Mouse (Mus musculus): ENCODE measurements around the gene Acox3. TPM values are rescaled to one million over a fixed set of nuclear protein-coding genes. Genes with fewer than 3 reads are reported as not detected.

The Acox3 gene
- total RNA-seq, 2 experiments from 2014 or later: 12.0 to 12.9 TPM

DNA sequence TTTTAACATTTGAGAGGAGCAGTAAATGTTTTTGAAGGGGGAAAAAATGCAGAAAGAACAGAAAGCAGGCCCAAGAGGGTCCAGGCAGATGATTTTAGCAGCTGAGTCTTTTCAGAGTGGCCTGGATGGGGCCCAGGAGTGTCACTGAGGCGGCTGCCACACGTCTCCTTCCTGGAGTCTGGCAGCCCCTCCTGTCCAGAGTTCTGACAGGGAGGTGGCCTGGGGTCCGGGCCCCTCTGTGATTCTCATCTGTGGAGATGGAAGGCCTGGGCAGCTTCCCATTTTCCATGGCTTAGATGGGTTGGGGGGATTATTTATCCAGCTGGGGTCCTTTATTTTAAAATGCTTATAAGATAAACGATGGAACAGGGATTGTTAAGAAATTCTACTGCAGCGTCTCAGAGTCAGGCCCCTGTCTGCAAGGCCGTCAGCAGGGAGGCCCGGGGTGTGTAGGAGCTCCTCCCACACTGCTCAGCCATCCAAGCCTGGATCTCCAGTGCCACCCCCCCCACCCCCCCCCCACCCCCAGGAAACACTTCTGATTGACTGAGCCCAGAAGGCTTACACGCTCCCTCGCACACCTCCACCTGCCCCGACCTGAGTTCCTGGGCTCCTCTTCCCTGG, 59.2 kb downstream of the Acox3 start:
- peak; percentile 42 for DNase-seq
- intact Hi-C loops (cut with DNase I; ENCODE audit: low total_unique reads): no loop called here

DNA sequence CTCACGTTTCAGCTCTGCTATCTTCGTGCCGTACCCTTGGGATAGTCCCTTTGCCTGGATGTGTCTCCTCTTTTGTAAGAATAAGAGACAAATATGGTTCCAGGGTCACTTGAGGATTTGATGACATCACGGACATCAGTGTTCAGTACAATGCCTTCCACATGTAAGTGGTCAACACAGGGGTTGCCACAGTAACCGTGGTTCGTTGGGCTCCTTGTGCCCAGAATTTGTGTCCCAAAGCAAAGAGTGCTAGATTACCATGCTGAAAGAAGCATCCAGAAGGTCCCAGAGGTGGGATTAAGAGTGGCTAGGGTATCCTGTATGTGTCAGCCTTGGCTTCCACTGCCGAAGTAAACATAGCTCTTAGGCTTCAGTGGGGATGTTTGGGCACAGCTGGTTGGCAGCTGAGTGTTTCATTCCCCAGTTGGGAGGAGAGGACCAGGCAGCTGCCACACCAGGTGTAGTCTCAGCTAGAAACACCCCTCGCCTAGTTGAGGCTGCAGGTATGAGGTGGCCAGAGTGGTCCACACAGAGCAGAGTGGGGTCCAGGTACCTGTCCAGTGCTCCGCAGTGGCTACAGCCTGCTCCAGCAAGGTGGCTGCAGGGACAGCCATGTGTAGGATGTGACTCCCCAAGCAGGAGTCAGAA, 60.7 kb downstream of the Acox3 start:
- no peak for DNase-seq
- intact Hi-C loops (cut with DNase I; ENCODE audit: low total_unique reads): no loop called here

DNA sequence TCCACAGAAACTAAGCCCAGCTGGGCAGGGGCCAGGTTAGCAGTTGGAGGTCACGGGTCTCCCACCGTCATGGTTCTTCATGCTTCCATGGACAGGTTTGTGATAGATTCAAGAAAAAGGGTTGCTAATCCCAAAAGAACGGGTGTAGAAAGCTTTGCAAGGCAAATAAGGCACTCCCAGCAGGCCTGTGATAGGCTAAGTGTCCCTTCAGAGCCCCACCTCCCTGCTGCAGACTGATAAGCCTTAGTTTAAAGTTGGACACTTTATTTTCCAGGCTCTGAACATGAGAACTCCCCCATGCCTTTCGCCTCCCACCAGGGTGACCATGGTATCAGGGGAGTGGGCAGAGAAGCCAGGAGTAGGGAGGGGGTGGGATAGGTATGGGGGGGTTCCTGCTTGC, 61.2 kb downstream of the Acox3 start:
- intact Hi-C loops (cut with DNase I; ENCODE audit: low total_unique reads): no loop called here
- no peak for DNase-seq

DNA sequence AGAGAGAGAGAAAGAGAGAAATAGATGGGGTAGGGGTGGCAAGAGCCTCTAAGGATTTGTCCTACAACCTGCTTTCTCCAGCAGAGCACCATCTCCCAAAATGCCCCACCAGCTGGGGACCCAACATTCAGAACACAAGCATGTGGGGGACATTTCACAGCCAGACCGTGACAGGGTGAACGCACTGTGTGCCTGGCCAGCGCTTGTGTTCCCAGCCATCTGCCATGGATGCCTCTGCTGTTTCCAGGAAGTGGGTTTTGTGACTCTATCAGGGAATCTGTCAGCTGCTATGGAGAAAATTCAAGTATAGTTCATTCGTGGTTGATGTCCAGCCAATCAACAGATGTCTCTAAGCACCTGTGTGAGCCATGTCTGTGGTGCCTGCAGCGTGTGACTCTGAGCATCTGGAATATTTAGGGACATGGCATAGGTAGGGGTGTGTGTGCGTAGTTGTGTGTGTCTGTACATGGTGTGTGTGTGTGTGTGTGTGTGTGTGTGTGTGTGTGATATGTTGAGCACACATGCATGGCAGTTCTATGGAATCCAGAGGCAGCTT, 63.2 kb downstream of the Acox3 start:
- intact Hi-C loops (cut with DNase I; ENCODE audit: low total_unique reads): no loop called here
- DNase-seq: no peak

DNA sequence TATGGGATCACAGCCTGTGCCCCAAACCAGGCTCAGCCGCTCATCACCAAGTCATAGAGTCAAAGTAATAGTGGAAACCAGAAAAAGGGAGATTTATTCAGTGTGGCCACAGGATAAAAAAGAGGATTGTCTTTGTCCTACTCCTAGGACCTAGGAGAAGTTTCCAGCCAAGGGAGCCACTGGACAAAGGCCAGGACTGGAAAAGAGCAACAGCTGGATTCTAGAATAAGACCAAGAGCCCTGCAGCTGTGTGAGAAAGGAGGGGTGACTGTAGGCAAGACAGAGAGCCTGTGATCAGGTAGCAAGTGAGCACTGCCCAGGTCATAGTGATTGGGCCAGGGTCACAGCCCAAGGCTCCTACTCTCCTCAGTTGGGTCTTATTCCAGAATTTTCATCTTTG, 64.1 kb downstream of the Acox3 start:
- peak; percentile 72 for DNase-seq

DNA sequence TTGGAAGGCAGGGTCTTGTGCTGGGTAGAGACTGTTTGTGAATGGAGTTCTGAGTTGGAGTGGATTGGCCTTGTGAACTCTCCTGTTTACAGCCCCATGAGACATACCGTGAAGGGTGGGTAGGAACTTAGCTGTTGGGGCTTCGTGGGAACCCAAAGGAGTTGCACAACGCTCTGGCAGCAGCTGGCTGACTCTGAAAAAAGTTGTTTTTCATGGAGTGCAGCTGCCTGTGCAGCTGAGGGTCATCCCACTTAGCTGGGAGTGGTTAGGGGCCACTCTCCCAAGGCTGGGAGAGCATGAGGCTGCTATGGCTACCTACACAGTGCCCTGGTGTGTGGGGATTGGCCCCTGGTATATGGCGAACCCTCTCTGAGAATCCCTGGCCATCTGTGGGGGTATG, 64.7 kb downstream of the Acox3 start:
- intact Hi-C loops (cut with DNase I; ENCODE audit: low total_unique reads): no loop called here
- peak; percentile 69 for DNase-seq

More for the DNA sequence above, 64.1 kb downstream of the Acox3 start:
- intact Hi-C loops (cut with DNase I; ENCODE audit: low total_unique reads): no loop called here

DNA sequence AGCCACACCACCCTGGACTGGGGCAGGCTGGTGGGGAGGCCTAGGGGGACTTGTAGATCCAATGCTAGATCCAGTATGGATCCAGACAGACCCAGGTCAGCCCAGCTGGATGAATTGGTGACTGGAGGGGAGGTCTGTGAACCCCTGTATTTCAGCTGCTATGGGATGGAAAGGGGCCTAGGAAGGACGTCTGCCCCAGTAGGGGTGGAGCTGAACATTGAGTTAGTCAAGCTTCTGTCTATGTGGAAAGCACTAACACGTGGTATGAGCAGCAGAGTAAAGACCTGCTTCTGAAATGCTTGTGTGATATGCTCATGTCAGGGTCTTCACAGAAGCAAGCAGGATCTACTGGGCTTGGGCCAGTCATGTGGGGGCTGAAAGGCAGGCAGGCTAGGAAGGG, 65.4 kb downstream of the Acox3 start:
- no peak for DNase-seq
- intact Hi-C loops (cut with DNase I; ENCODE audit: low total_unique reads): no loop called here

DNA sequence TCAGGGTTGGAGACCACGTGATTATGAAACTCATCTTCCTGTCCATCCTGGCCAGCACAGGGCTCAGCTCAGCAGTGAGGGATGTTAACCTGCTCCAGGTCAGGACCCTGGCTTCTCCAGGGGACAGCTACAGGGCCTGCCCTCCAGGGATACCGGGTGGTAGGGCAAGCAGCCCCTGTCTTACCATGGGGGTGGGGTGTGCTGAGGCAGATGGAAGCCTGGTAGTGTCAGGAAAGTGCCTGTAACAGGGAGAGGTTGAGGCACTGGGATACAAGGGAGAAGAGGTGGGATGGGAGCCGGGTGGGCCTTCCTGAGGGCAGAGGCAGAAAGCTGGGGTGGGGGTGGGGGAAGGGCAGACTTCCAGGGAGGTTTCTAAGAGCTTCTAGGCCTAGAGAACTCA, 69.5 kb downstream of the Acox3 start:
- no peak for DNase-seq
- intact Hi-C loops (cut with DNase I; ENCODE audit: low total_unique reads): no loop called here

DNA sequence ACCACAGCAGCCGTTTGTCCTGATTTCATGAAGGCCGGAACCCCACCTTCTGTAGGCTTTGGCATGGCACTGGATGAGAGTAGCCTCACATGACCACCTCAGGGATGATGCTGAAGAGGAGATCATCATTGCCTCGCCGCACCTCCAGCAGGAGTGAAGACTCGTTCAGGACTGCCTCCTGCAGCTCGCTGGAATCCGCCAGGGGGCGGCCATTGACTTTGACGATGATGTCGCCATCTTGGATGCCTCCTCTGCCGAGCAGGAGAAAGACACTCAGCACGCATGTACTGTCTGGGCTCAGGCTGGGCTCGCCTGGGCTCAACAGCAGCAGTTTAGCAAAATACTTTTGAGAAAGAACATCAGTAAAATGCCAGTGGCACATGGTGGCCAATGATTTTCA, 70.0 kb downstream of the Acox3 start:
- intact Hi-C loops (cut with DNase I; ENCODE audit: low total_unique reads): no loop called here
- DNase-seq: no peak

DNA sequence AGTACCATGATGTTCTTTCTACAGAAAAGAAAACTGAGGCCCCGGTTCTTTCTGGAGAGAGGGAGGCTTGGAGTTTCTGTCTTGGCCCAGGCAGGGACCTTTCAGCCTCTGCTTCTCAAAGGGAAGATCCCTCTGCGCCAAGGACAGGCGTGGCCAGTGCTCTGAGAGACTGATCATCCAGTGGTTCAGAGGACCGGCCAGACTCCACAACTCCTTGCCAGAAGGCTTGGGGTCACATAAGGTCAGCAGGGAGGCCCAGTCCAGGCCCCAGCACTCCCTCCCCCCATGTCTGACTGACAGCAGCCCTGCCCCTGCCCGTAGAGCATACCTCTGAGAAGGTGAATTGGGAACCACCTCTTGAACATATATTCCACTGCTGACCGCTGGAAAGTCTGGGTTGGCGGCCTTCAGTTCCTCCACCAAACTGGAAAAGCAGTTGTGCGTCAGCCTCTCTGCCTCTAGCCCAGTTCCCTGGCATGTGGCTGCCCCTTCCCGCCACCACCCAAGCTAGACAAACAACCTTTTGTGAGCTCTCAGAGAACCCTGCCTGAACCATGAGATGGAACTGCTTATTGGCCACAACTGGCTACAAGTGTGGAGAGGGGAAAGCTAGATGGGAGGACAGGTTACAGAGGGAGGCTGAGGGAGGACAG, 71.0 kb downstream of the Acox3 start:
- intact Hi-C loops (cut with DNase I; ENCODE audit: low total_unique reads): no loop called here
- peak; percentile 83 for DNase-seq

DNA sequence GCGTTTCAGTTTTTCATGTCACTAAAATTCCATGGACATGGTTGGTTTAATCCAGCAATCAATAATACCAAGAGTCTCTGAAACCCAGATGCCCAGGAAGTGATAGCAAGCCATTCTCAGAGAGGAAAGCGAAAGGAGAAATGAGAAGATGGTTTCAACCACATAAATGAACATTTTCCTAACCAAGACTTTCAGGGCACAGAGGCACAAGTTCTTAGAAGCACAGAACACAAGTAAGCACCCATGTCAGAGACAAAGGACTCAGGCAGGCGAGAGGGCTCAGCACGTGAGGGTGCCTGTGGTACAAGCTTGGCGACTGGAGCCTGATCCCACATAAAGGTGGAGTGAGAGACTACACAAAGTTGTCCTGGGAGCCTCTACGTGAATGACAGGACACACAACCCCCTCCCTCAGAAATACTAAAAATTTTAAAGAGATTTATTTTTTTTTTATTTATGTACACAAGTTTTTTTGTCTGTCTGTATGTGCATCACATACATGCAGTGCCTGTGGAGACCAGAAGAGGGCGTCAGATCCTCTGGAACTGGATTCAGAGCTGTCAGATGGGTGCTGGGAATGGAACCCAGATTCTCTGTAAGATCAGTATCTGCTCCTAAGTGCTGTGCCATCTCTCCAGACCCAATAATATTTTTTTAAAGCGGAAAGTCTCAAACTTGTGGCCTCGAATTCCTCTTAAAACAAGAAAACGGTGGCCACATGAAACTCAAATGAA, 73.1 kb downstream of the Acox3 start:
- intact Hi-C loops (cut with DNase I; ENCODE audit: low total_unique reads): no loop called here
- no peak for DNase-seq

DNA sequence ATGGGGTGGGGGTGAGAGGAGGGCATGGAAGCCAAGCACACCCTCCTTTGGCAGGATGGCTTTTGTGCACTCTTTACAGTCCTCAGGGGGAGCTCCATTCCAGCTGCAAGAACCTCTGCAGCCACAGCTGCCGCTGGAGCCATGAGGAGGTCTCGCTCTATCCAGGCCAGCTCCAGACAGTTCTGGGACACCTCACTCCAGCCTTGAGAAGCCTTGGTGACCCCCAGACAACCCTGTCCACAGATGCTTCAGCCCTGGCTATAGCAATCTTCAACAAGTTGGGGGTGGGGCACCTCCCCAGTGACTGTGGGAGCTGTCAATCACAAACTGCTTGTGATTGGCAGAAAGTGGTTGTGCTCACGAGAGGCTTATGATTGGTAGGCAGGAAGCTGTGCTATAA, 76.7 kb downstream of the Acox3 start:
- intact Hi-C loops (cut with DNase I; ENCODE audit: low total_unique reads): no loop called here
- no peak for DNase-seq

DNA sequence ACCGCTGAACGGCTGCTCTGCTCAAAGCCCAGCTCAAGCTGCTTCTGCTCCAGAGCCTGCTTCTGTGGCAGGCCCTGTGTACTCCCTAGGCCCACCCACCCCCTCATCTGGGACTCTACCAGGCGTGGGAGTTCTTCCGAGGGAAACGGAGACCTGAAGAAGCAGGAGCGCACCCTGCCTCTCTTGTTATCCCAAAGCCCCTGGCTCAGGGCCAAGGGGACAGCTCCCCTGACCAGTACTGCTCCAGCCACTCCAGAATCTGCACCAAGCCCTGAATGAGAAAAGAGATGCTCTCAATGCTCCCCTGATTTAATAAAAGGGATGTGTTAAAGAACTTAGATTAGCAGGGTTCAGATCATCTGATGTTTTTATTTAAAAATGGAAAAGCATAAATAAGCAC, 78.4 kb downstream of the Acox3 start:
- intact Hi-C loops (cut with DNase I; ENCODE audit: low total_unique reads): no loop called here
- no peak for DNase-seq

DNA sequence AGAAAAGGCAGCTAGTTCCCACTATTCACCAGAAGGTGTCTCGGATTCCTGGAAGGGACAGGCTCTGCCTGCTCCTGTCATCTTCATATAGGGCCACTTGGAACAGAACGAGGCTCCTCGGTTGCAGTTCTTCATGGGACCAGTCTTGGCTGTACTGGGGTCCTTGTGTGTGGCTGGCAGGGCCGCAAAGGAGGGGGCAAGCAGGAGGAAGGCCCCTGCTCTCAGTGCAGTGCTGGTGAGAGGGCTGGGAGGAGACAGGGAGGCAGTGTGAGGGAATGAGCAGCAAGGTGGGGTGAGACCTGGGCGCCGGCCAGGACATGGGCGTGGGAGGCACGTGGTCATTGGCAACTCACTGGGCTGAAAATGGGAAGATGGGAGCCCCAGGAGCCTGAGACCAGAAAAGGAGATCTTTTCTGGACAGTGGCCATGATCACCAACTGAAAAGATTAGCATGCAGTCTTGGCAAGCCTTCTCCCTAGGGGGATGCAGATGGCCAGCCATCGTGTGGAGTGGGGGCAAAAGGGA, 79.2 kb downstream of the Acox3 start:
- intact Hi-C loops (cut with DNase I; ENCODE audit: low total_unique reads): no loop called here
- no peak for DNase-seq

Other genes starting within 250 kb of the Acox3 start
- not detected for gene Hmx1, start 193.9 kb upstream of the Acox3 start, total RNA-seq (2021)
- 10 to 100 TPM; 12.5 to 14.5 TPM for gene Cpz, start 57.3 kb upstream of the Acox3 start, total RNA-seq (2021)
- gene Trmt44, start 8.0 kb upstream of the Acox3 start, total RNA-seq (2021): 1 to 10 TPM; 1.5 to 1.8 TPM
- 10 to 100 TPM; 49.9 to 54.6 TPM for gene Htra3, start 96.7 kb downstream of the Acox3 start, total RNA-seq (2021)
- gene Sh3tc1, start 156.9 kb downstream of the Acox3 start, total RNA-seq (2021): 1 to 10 TPM; 3.9 to 4.4 TPM
- 10 to 100 TPM; 36.0 to 41.7 TPM for gene Ablim2, start 174.8 kb downstream of the Acox3 start, total RNA-seq (2021)

Measured in gastrocnemius, postnatal 14 days (tissue).